Mouse (Mus musculus) urinary bladder, postnatal 4 days (tissue): ENCODE measurements around the gene Ccdc97.

Experiments used
- DNase-seq, 2 experiments: peaks; one replicate each; pipeline ENCODE4 v3.0.0; 2021 to 2022; ENCODE audit warnings: low spot score in 2 of 2

Gene Ccdc97

GRCm38 (mm10) chr7:25689603-25690021 is 29.3 kb downstream of the Ccdc97 start:
- no peak for DNase-seq

- DNase-seq: peak; percentile 74 to 78
Observed at GRCm38 (mm10) chr7:25688810-25689586, 29.9 kb downstream of the Ccdc97 start.

- peak; percentile 57 to 72 for DNase-seq
Observed at GRCm38 (mm10) chr7:25687811-25688401, 31.0 kb downstream of the Ccdc97 start.

GRCm38 (mm10) chr7:25686680-25687531 is 32.0 kb downstream of the Ccdc97 start, which contains the start of gene Tgfb1:
Gene Tgfb1 (plus strand): TSS chr7:25687002.
- DNase-seq: peak; percentile 77 to 78

- no peak for DNase-seq
Observed at GRCm38 (mm10) chr7:25685926-25686470, 32.9 kb downstream of the Ccdc97 start.

- DNase-seq: no peak
Observed at GRCm38 (mm10) chr7:25684659-25685058, 34.2 kb downstream of the Ccdc97 start.

GRCm38 (mm10) chr7:25683474-25684180 is 35.3 kb downstream of the Ccdc97 start:
- no peak for DNase-seq

- DNase-seq: no peak
Observed at GRCm38 (mm10) chr7:25681341-25682231, 37.3 kb downstream of the Ccdc97 start.

- peak; percentile 93 to 95 for DNase-seq
Observed at GRCm38 (mm10) chr7:25680514-25681258, 38.2 kb downstream of the Ccdc97 start, which contains the start of gene B9d2. Gene B9d2 (plus strand): TSS chr7:25680780.

GRCm38 (mm10) chr7:25679971-25680370 is 38.9 kb downstream of the Ccdc97 start:
- no peak for DNase-seq

- no peak for DNase-seq
Observed at GRCm38 (mm10) chr7:25677013-25677412, 41.9 kb downstream of the Ccdc97 start.

GRCm38 (mm10) chr7:25676085-25676781 is 42.7 kb downstream of the Ccdc97 start:
- peak; percentile 73 to 77 for DNase-seq

GRCm38 (mm10) chr7:25675405-25675804 is 43.5 kb downstream of the Ccdc97 start:
- no peak for DNase-seq

- no peak for DNase-seq
Observed at GRCm38 (mm10) chr7:25674719-25675300, 44.1 kb downstream of the Ccdc97 start, which contains the start of gene Tmem91. Gene Tmem91 (minus strand): TSS chr7:25675166.

GRCm38 (mm10) chr7:25674297-25674696 is 44.6 kb downstream of the Ccdc97 start:
- no peak for DNase-seq

- DNase-seq: no peak
Observed at GRCm38 (mm10) chr7:25672442-25672841, 46.4 kb downstream of the Ccdc97 start.

- no peak for DNase-seq
Observed at GRCm38 (mm10) chr7:25671686-25672085, 47.2 kb downstream of the Ccdc97 start.

- DNase-seq: no peak
Observed at GRCm38 (mm10) chr7:25670096-25670495, 48.8 kb downstream of the Ccdc97 start.
